Mouse (Mus musculus) c-Kit-positive CD71-negative TER-119-negative erythroid progenitor cells, embryonic 14.5 days (primary cell): ENCODE measurements at regions not wholly inside any gene's neighbourhood (a gene's known extent, or its start where the extent isn't known, plus 50 kb on each side); places are given as distances from the start of the nearest gene placed in this dataset.

Experiments
- DNase-seq: peaks from one replicate; pipeline ENCODE4 v3.0.0-alpha.2; 2013; ENCODE audit warnings: low read depth

GRCm38 (mm10) chr11:32978899-32979298 lies 154.5 kb upstream of the Smim23 start:
- DNase-seq, result no peak

GRCm38 (mm10) chr11:32976572-32976971 lies 152.2 kb upstream of the Smim23 start:
- no peak for DNase-seq

GRCm38 (mm10) chr11:32973453-32973852 lies 149.0 kb upstream of the Smim23 start:
- no peak for DNase-seq

- DNase-seq, result no peak
Measured at GRCm38 (mm10) chr11:32965418-32965817, 141.0 kb upstream of the Smim23 start.

GRCm38 (mm10) chr11:32963625-32964293 lies 139.4 kb upstream of the Smim23 start:
- no peak for DNase-seq

GRCm38 (mm10) chr11:32961600-32961999 lies 137.2 kb upstream of the Smim23 start:
- DNase-seq, result no peak

- DNase-seq, result no peak
Measured at GRCm38 (mm10) chr11:32958961-32959360, 134.6 kb upstream of the Smim23 start.

- no peak for DNase-seq
Measured at GRCm38 (mm10) chr11:32956993-32957392, 132.6 kb upstream of the Smim23 start.

- no peak for DNase-seq
Measured at GRCm38 (mm10) chr11:32952271-32952670, 127.9 kb upstream of the Smim23 start.

DNA sequence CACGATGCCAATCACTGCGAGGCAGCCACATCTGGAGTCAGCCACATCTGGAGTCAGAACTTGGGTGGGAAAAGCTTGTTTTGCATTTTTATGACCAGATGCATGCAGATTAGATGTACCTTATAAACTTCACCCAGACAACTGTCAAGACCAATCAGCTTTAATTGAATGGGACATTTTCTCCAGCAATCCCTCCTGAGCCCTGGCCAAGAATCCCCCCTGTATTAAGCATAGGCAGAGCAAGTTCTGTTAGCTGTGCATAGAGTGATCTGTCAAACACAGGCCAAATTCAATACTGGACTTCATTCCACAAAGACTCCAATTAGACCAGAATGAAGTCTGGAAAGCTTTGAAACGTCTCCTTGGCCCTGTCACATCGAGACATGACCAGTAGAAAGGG lies 123.7 kb upstream of the Smim23 start:
- no peak for DNase-seq

DNA sequence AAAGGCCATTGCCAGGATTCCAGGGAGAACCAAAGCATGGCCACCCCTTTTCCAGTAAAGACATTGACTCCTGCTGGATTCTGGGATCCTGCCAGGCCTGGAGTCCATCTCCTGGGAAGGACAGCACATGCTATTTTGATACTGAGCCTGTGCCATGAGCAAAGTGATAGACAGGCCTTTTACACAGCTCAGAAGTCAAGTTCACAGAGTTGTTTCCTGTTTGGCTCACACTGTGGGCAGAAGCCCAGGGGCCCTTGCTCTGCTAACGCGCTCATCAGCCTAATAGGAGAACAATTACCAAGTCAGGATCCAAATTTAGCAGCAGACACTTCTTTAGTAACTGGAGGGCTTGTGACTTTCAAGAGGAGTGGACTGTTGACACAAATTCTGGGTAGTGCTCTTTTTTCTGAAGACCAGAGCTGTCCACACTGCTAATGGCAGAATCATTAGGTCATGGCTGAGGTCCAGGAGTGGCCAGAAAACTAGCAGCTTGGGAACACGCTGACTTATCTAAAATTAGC lies 122.1 kb upstream of the Smim23 start:
- DNase-seq, result no peak

GRCm38 (mm10) chr11:32945071-32945470 lies 120.7 kb upstream of the Smim23 start:
- DNase-seq, result no peak

DNA sequence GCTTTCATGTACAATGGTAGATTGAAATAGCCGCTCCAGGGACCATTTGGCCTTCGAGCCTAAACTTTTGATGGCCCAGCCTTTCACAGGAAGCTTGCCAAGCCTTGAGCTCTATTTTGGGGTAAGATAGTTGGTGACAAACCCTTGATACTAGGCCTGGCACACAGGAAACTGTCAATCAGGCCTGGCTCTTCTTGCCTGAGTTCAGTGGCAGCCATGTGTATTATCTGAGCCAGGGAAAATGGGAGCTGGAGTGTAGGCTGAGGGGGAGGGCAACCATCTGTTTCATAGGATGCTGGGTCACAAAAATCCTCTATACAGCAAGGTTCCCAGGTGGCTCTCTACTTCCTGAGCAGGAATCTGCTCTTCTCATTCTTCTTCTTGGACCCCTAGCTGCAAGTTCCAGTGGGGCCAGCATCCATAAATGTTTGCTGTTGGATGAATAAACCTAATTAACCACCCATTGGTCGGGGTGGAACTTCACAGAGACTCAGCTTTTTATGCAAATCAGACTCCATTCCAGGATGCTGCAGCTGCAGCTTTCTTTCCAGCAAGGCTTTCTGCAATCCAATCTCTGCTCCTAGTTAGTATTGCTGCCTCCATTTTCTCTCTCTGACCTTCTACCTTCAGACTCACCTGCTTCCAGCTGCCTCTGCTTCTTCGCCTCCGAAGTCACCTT lies 117.1 kb upstream of the Smim23 start:
- no peak for DNase-seq

DNA sequence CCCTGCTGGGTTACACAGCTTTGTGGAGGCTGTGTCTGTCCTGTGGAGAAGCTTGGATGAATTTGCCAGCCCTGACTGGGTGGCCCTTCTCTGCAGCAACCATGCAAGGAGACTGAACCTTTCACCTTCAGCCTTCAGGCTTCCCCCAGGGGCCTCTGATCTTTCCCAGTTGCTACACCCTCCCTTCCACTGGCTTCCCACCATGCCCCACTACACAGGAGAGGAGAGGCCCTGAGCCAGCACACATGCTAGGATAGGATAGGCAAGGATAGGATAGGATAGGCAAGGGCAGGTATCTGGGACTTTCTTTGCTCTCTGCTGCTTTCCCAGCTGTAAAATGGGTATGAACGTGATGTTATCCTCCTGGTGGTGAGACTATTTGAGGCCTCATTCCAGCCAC lies 114.7 kb upstream of the Smim23 start:
- no peak for DNase-seq

DNA sequence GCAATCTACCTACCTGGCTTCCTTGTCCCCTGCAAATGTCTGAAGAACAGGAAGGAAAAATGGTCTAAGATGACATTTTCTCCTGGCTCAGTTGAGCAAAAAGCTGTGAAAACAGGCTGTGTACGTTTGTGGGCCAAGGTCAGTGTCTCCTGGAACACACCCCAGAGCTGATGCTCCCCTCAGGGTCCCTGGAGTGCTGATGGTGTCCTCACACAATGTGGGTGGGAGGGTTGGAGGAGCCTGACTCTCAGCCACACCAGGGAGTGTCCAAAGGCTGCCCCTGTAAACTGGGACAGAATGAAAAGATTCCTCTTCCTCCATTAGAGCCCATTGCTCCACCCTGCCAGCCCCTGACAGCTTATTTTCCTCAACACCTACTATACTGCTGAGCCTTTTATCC lies 112.8 kb upstream of the Smim23 start:
- no peak for DNase-seq

GRCm38 (mm10) chr11:32931928-32932327 lies 107.5 kb upstream of the Smim23 start:
- DNase-seq, result no peak

DNA sequence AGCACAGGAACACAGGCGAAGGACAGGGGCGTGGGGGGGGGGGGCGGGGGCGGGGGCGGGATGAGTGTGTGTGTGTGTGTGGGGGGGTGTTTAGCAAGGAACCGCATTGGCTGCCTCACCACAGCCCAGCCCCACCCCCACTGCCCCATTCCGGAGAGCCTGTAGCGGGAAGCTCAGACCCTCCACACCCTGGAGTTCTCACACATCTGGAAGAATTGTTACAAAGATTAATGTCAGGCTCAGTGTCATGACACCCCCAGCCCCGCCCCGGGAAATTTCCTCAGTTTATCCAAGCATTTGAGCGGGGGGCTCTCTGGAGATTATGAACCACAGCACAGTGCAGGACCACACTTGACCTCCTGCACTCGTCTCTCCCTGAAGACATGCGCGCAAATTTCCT lies 106.6 kb upstream of the Smim23 start:
- DNase-seq, result no peak

- DNase-seq, result no peak
Measured at GRCm38 (mm10) chr11:32928837-32929236, 104.4 kb upstream of the Smim23 start.

GRCm38 (mm10) chr11:32925421-32926271 lies 101.2 kb upstream of the Smim23 start:
- DNase-seq, result no peak

DNA sequence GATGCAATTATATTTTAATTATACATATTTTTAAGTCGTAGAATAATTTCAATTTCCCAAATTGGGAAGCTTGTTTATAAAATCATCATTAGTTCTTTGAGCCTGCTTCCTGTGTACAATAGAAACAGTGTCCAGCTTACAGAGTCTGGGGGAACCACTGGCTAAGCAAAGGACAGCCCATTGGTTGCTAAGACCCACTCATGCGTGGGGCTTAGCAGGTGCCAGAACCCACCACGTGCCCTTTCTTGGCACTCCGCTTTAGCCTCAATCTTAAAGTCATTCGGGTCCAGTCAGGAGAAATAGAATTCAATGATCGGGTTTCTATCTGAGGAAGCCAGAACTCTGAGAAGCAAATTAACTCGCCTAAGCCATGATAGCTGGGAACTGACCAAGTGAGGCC lies 100.5 kb upstream of the Smim23 start:
- no peak for DNase-seq

DNA sequence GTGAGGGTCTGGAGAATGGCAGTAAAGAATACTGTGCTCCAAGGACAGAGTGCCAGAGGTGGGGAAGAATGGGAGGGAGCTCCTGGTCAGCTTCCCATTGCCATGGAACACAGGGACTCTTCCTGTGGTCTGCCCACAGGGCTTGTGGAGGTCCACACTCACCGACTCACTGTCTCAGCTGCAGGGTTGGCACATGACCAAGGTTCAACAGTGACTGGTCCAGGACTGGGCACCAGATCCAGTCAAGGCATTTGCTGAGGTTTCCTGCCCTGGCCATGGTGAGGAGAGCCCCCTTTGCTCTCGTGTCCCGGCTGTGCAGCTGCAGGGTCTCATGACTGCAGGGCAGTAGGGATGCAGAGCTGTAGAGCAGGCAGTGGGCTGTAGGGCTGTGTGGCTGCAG lies 88.7 kb upstream of the Smim23 start:
- DNase-seq, result no peak

DNA sequence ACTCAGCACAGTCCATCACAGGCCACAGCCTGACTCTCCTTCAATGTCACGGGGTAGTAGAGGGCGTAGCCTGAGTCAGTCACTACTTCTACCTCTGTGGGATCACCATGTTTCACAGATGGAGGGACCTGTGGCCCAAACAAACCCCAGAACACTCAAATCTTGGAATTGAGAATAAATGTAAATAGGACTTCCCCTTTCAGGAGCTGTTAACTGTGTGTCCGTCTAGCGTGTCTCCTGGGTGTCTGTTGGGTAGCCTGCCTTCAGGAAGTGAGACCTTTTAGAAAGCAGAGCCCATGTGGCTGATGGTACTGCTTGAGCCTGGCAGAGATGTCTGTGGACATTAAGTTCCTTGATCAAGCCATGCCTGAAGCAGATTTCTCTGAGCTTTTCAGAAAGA lies 87.4 kb upstream of the Smim23 start:
- no peak for DNase-seq
